Mouse (Mus musculus): ENCODE results near the gene Serpinb2. TPM values are rescaled to one million over a fixed set of nuclear protein-coding genes. Genes with fewer than 3 reads are reported as not detected.

Serpinb2 gene
- total RNA-seq (2014; fragmentation: Nextera tagmentation) = not detected in 2 replicates
- not detected in 2 replicates for total RNA-seq (2017)
- 0.03 TPM in 1 of 2 replicates, not detected in the other for polyA plus RNA-seq (2012)

GRCm38 (mm10) chr1:107511252-107511651 lies at the start of gene Serpinb2:
Gene Serpinb2, plus strand, starts transcription at chr1:107511423.
- DNase-seq (ENCODE audit: low spot score) = no peak
- H3K4me3 ChIP-seq (ENCODE audit: low read depth, low read length) = no peak within 1 kb of the TSS
- H3K36me3 ChIP-seq (replicated peaks) = no peaks in the 10 kb centered on the region

GRCm38 (mm10) chr1:107479909-107480308 lies 31.3 kb upstream of the Serpinb2 start:
- ATAC-seq (ENCODE audit: extremely low read depth, insufficient number of reproducible peaks, low FRiP score, poor library complexity, severe bottlenecking) (no peak), DNase-seq (ENCODE audit: low spot score) (no peak)
- Histone ChIP-seq H3K4me3 (ENCODE audit: low read depth, low read length) (no peak overlapping the region), H3K4me1 (ENCODE audit: insufficient read depth, low read depth, low read length) (no peaks in the 10 kb centered on the region), H3K36me3 (replicated peaks) (no peaks in the 10 kb centered on the region), H3K27me3 (ENCODE audit: insufficient read depth, low read length) (no peaks in the 10 kb centered on the region), H3K9me3 (replicated peaks) (peaks cover 4% of the 10 kb centered on the region; the same call in 1 of the 2 replicates)
- TF ChIP-seq TAL1 (conservative IDR thresholded peaks at IDR 0.05; ENCODE audit: low read depth, low read length) (no peak), CTCF (IDR thresholded peaks at IDR 0.05; ENCODE audit: low read depth, low read length) (no peak), GATA2 (IDR thresholded peaks at IDR 0.05; ENCODE audit: borderline replicate concordance, low read depth, low read length) (no peak), POLR2AphosphoS5 (IDR thresholded peaks at IDR 0.05; ENCODE audit: insufficient replicate concordance, low read depth, low read length) (no peak)

More at GRCm38 (mm10) chr1:107511252-107511651, at the start of gene Serpinb2:
- TF ChIP-seq POLR2AphosphoS5 (IDR thresholded peaks at IDR 0.05; ENCODE audit: insufficient replicate concordance, low read depth, low read length) (no peak), GATA1 (IDR thresholded peaks at IDR 0.05; ENCODE audit: borderline replicate concordance, low read length) (no peak), TAL1 (conservative IDR thresholded peaks at IDR 0.05; ENCODE audit: low read depth, low read length) (no peak), GATA2 (IDR thresholded peaks at IDR 0.05; ENCODE audit: borderline replicate concordance, low read depth, low read length) (no peak), CTCF (IDR thresholded peaks at IDR 0.05; ENCODE audit: low read depth, low read length) (no peak)
- Histone ChIP-seq H3K27me3 (ENCODE audit: insufficient read depth, low read length) (no peaks in the 10 kb centered on the region), H3K9me3 (replicated peaks) (peaks cover 3% of the 10 kb centered on the region; the same call in 1 of the 2 replicates), H3K4me1 (ENCODE audit: insufficient read depth, low read depth, low read length) (no peaks in the 10 kb centered on the region)
- ATAC-seq (ENCODE audit: extremely low read depth, insufficient number of reproducible peaks, low FRiP score, poor library complexity, severe bottlenecking) = no peak

GRCm38 (mm10) chr1:107481452-107481851 lies 29.8 kb upstream of the Serpinb2 start:
- Histone ChIP-seq H3K36me3 (replicated peaks) (no peaks in the 10 kb centered on the region), H3K4me1 (ENCODE audit: insufficient read depth, low read depth, low read length) (no peaks in the 10 kb centered on the region), H3K4me3 (ENCODE audit: low read depth, low read length) (no peak overlapping the region), H3K9me3 (replicated peaks) (peaks cover 4% of the 10 kb centered on the region; the same call in 1 of the 2 replicates), H3K27me3 (ENCODE audit: insufficient read depth, low read length) (no peaks in the 10 kb centered on the region)
- TF ChIP-seq GATA2 (IDR thresholded peaks at IDR 0.05; ENCODE audit: borderline replicate concordance, low read depth, low read length) = no peak
- TF ChIP-seq TAL1 (conservative IDR thresholded peaks at IDR 0.05; ENCODE audit: low read depth, low read length) = no peak
- TF ChIP-seq CTCF (IDR thresholded peaks at IDR 0.05; ENCODE audit: low read depth, low read length) = peak; percentile 26; the same call in 1 of the 2 replicates
- peak; percentile 41; the same call in 1 of the 2 replicates for ATAC-seq (ENCODE audit: extremely low read depth, insufficient number of reproducible peaks, low FRiP score, poor library complexity, severe bottlenecking)
- no peak for DNase-seq (ENCODE audit: low spot score)

- ATAC-seq (ENCODE audit: extremely low read depth, insufficient number of reproducible peaks, low FRiP score, poor library complexity, severe bottlenecking) (no peak), DNase-seq (ENCODE audit: low spot score) (no peak)
- H3K9me3 ChIP-seq (replicated peaks) = peaks cover 11% of the 10 kb centered on the region
- H3K27me3 ChIP-seq (ENCODE audit: insufficient read depth, low read length) = no peaks in the 10 kb centered on the region
- no peaks in the 10 kb centered on the region for H3K4me1 ChIP-seq (ENCODE audit: insufficient read depth, low read depth, low read length)
- TF ChIP-seq TAL1 (conservative IDR thresholded peaks at IDR 0.05; ENCODE audit: low read depth, low read length) = no peak
- TF ChIP-seq GATA2 (IDR thresholded peaks at IDR 0.05; ENCODE audit: borderline replicate concordance, low read depth, low read length) = no peak
- TF ChIP-seq GATA1 (IDR thresholded peaks at IDR 0.05; ENCODE audit: borderline replicate concordance, low read length) = no peak
- no peak for TF ChIP-seq POLR2AphosphoS5 (IDR thresholded peaks at IDR 0.05; ENCODE audit: insufficient replicate concordance, low read depth, low read length)
- no peak for TF ChIP-seq CTCF (IDR thresholded peaks at IDR 0.05; ENCODE audit: low read depth, low read length)
- H3K36me3 ChIP-seq (replicated peaks) = no peaks in the 10 kb centered on the region
- no peak overlapping the region for H3K4me3 ChIP-seq (ENCODE audit: low read depth, low read length)
These were observed 21.6 kb upstream of the Serpinb2 start for GRCm38 (mm10) chr1:107489577-107489976.

- no peaks in the 10 kb centered on the region for H3K36me3 ChIP-seq (replicated peaks)
- no peaks in the 10 kb centered on the region for H3K27me3 ChIP-seq (ENCODE audit: insufficient read depth, low read length)
- no peaks in the 10 kb centered on the region for H3K4me1 ChIP-seq (ENCODE audit: insufficient read depth, low read depth, low read length)
- H3K9me3 ChIP-seq (replicated peaks) = peaks cover 7% of the 10 kb centered on the region; the same call in 1 of the 2 replicates
- no peak overlapping the region for H3K4me3 ChIP-seq (ENCODE audit: low read depth, low read length)
- no peak for ATAC-seq (ENCODE audit: extremely low read depth, insufficient number of reproducible peaks, low FRiP score, poor library complexity, severe bottlenecking)
- no peak for DNase-seq (ENCODE audit: low spot score)
- TF ChIP-seq POLR2AphosphoS5 (IDR thresholded peaks at IDR 0.05; ENCODE audit: insufficient replicate concordance, low read depth, low read length) = no peak
These were observed 14.4 kb upstream of the Serpinb2 start for GRCm38 (mm10) chr1:107496789-107497188.

- H3K36me3 ChIP-seq (replicated peaks) = no peaks in the 10 kb centered on the region
- H3K4me1 ChIP-seq (ENCODE audit: insufficient read depth, low read depth, low read length) = no peaks in the 10 kb centered on the region
- TF ChIP-seq TAL1 (conservative IDR thresholded peaks at IDR 0.05; ENCODE audit: low read depth, low read length) (no peak), CTCF (IDR thresholded peaks at IDR 0.05; ENCODE audit: low read depth, low read length) (no peak), GATA1 (IDR thresholded peaks at IDR 0.05; ENCODE audit: borderline replicate concordance, low read length) (no peak), GATA2 (IDR thresholded peaks at IDR 0.05; ENCODE audit: borderline replicate concordance, low read depth, low read length) (no peak), POLR2AphosphoS5 (IDR thresholded peaks at IDR 0.05; ENCODE audit: insufficient replicate concordance, low read depth, low read length) (no peak)
- H3K9me3 ChIP-seq (replicated peaks) = peaks cover 9% of the 10 kb centered on the region
- H3K4me3 ChIP-seq (ENCODE audit: low read depth, low read length) = no peak overlapping the region
- no peak for DNase-seq (ENCODE audit: low spot score)
- no peaks in the 10 kb centered on the region for H3K27me3 ChIP-seq (ENCODE audit: insufficient read depth, low read length)
- ATAC-seq (ENCODE audit: extremely low read depth, insufficient number of reproducible peaks, low FRiP score, poor library complexity, severe bottlenecking) = no peak
These were observed 9.2 kb upstream of the Serpinb2 start for GRCm38 (mm10) chr1:107502025-107502424.

GRCm38 (mm10) chr1:107503294-107503693 lies 7.9 kb upstream of the Serpinb2 start:
- peaks cover 5% of the 10 kb centered on the region for H3K9me3 ChIP-seq (replicated peaks)
- H3K4me1 ChIP-seq (ENCODE audit: insufficient read depth, low read depth, low read length) = no peaks in the 10 kb centered on the region
- ATAC-seq (ENCODE audit: extremely low read depth, insufficient number of reproducible peaks, low FRiP score, poor library complexity, severe bottlenecking) (no peak), DNase-seq (ENCODE audit: low spot score) (no peak)
- TF ChIP-seq GATA2 (IDR thresholded peaks at IDR 0.05; ENCODE audit: borderline replicate concordance, low read depth, low read length) (no peak), POLR2AphosphoS5 (IDR thresholded peaks at IDR 0.05; ENCODE audit: insufficient replicate concordance, low read depth, low read length) (no peak), GATA1 (IDR thresholded peaks at IDR 0.05; ENCODE audit: borderline replicate concordance, low read length) (no peak), TAL1 (conservative IDR thresholded peaks at IDR 0.05; ENCODE audit: low read depth, low read length) (no peak), CTCF (IDR thresholded peaks at IDR 0.05; ENCODE audit: low read depth, low read length) (no peak)
- no peaks in the 10 kb centered on the region for H3K27me3 ChIP-seq (ENCODE audit: insufficient read depth, low read length)
- no peaks in the 10 kb centered on the region for H3K36me3 ChIP-seq (replicated peaks)
- H3K4me3 ChIP-seq (ENCODE audit: low read depth, low read length) = no peak overlapping the region

All from G1E (cell line).